Comparison of ENCODE assay signal across 11 mouse cellular contexts in the genomic region with DNA sequence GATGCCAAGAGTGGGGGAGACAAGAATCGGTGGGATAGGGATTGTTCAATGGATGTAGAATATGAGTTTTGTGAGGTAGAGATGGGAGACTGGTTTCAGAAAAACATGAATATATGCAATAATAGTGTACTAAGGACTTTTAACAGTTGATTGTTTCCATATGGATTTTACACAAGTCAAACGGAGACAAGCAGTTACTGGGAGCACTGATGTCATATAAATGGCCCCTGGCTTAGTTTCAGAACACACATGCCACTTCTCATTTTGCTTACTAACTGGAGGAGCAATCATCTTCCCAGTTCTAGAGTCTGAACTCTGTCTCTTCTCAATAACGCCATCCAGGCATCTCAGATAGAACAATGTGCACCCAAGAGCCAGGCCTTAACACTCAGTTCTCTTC.
"Had no signal": no experiment of that assay in that cellular context is flagged by ENCODE, and none has a peak within 500 bp of the region (broad histone marks: within the 10 kb centered on the region; RNA-seq: fewer than 3 reads in every experiment).

No protein-coding gene starts in this region.

- ATAC-seq: intestine, embryonic 16.5 days; midbrain, embryonic 16.5 days had no signal

- H3K36me3 ChIP-seq: midbrain, embryonic 12.5 days; neural tube, embryonic 13.5 days had no signal

- H3K27ac ChIP-seq: layer of hippocampus, adult 2 months; liver, embryonic 14.5 days; midbrain, embryonic 12.5 days; neural tube, embryonic 13.5 days had no signal

- H3K4me3 ChIP-seq: layer of hippocampus, adult 2 months; midbrain, embryonic 12.5 days; neural tube, embryonic 13.5 days had no signal

- DNase-seq: kidney, adult 8-10 months; kidney, postnatal 10 days; kidney, postnatal 4 days; lung, adult 18-20 months; right cerebral cortex, postnatal 25 days had no signal

- H3K4me1 ChIP-seq: midbrain, embryonic 12.5 days; neural tube, embryonic 13.5 days had no signal

- H3K4me2 ChIP-seq: midbrain, embryonic 12.5 days; neural tube, embryonic 13.5 days had no signal

- H3K9ac ChIP-seq: liver, embryonic 14.5 days; midbrain, embryonic 12.5 days; neural tube, embryonic 13.5 days had no signal

- H3K27me3 ChIP-seq: midbrain, embryonic 12.5 days; neural tube, embryonic 13.5 days had no signal

- H3K9me3 ChIP-seq: midbrain, embryonic 12.5 days; neural tube, embryonic 13.5 days had no signal
